Mouse (Mus musculus) hindbrain, embryonic 14.5 days (tissue): Measurements from ENCODE around the gene Vwc2. TPM values are rescaled to one million over a fixed set of nuclear protein-coding genes. Genes with fewer than 3 reads are reported as not detected.

ENCODE experiments used
- ATAC-seq: fragments of 200-750 bp; cut with Nextera tagmentation; 2 replicates; pipeline ENCODE4 v1.8.0; 2017; ENCODE audit warnings: moderate number of reproducible peaks, mild to moderate bottlenecking, moderate TSS enrichment, moderate library complexity; ENCODE audit not compliant: low FRiP score
- DNase-seq: peaks from one replicate; pipeline ENCODE4 v3.0.0-alpha.2; 2015; ENCODE audit warnings: low spot score
- H3K27ac ChIP-seq: fragments of 300-500 bp; sonication (generic); 2 replicates; pipeline ENCODE4 v1.5.1; 2014; ENCODE audit warnings: mild to moderate bottlenecking, moderate library complexity
- H3K27me3 ChIP-seq: fragments of 300-500 bp; sonication (generic); 2 replicates; pipeline ENCODE4 v1.6.1; 2014; ENCODE audit warnings: mild to moderate bottlenecking, low read length, mixed read lengths; ENCODE audit not compliant: control insufficient read depth, insufficient read depth
- H3K36me3 ChIP-seq: fragments of 300-500 bp; sonication (generic); replicated peaks from 2 replicates; pipeline ENCODE4 v1.6.1; 2014; ENCODE audit not compliant: control insufficient read depth, insufficient read depth
- H3K4me1 ChIP-seq: fragments of 300-500 bp; sonication (generic); replicated peaks from 2 replicates; pipeline ENCODE4 v1.6.1; 2014; ENCODE audit warnings: antibody characterized with exemption, low read length, mixed read lengths; ENCODE audit not compliant: control insufficient read depth, insufficient read depth
- H3K4me2 ChIP-seq: fragments of 300-500 bp; sonication (generic); replicated peaks from 2 replicates; pipeline ENCODE4 v1.6.1; 2014; ENCODE audit warnings: mild to moderate bottlenecking, moderate library complexity
- H3K4me3 ChIP-seq: fragments of 300-500 bp; sonication (generic); replicated peaks from 2 replicates; pipeline ENCODE4 v1.5.1; 2014; ENCODE audit warnings: mild to moderate bottlenecking, low read length
- H3K9ac ChIP-seq: fragments of 300-500 bp; sonication (generic); 2 replicates; pipeline ENCODE4 v1.6.1; 2014
- H3K9me3 ChIP-seq: fragments of 300-500 bp; sonication (generic); 2 replicates; pipeline ENCODE4 v1.6.1; 2016; ENCODE audit warnings: low read length; ENCODE audit not compliant: control insufficient read depth
- WGBS: fragments of 180-500 bp; shearing (Covaris S2); extraction: QIAGEN DNeasy Blood & Tissue Kit; methylation state at CpG from one replicate; pipeline ENCODE4 v1.1.7; 2014; 5-methylcytosine and 5-hydroxymethylcytosine counted together
- polyA plus RNA-seq: library from polyadenylated mRNA; unstranded; fragments of >200 nt; fragmentation: Nextera tagmentation; extraction: Ambion mirVana; gene quantifications from 2 replicates; pipeline ENCODE4 v1.2.1, GENCODE M21; 2014

The Vwc2 gene
- polyA plus RNA-seq, 1 experiment from 2014 or later = 12.0 TPM

DNA sequence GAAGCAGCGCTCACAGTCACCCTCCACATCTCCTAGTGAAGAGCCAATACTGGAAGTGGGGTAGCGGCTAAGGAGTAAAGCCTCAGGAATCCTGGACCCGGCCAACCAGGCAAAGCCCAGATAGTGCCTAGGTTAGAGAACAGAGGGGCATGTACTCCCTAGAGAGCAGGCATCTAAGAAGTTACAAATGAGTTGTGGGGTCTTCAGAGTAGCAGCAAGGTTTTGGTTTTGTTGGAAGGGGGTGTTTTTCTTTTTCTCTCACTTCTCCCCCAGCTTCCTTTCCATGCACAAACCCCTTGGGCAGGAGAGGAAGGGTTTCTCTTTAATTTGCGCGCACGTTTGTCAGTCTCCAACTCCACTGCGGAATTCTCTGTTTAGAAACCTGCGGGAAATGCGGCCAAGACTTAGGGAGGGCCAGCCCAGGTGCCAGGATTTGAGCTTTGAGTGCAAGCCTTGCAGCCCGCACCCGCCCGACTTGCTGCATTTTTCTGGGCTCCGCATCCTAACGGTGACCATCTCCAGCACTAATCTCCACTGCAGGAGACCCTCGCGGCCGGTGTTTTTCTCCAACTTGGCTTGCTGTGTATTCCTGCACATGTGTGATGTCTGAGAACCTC is 1.1 kb downstream of the Vwc2 start:
- no peak for DNase-seq
- Histone ChIP-seq H3K27me3 (peaks cover 62% of the 10 kb centered on the region), H3K9ac (peak overlapping the region; percentile 68), H3K4me1 (0 out of 2 replicates have a peak, but pooled peaks cover 17% of the 10 kb centered on the region), H3K4me2 (peak overlapping the region; percentile 93), H3K27ac (no peak overlapping the region), H3K36me3 (no peaks in the 10 kb centered on the region), H3K9me3 (no peaks in the 10 kb centered on the region), H3K4me3 (peak overlapping the region; percentile 59)
- under 1% methylated on average over 17 of the region's 17 CpGs for WGBS
- ATAC-seq = no peak

DNA sequence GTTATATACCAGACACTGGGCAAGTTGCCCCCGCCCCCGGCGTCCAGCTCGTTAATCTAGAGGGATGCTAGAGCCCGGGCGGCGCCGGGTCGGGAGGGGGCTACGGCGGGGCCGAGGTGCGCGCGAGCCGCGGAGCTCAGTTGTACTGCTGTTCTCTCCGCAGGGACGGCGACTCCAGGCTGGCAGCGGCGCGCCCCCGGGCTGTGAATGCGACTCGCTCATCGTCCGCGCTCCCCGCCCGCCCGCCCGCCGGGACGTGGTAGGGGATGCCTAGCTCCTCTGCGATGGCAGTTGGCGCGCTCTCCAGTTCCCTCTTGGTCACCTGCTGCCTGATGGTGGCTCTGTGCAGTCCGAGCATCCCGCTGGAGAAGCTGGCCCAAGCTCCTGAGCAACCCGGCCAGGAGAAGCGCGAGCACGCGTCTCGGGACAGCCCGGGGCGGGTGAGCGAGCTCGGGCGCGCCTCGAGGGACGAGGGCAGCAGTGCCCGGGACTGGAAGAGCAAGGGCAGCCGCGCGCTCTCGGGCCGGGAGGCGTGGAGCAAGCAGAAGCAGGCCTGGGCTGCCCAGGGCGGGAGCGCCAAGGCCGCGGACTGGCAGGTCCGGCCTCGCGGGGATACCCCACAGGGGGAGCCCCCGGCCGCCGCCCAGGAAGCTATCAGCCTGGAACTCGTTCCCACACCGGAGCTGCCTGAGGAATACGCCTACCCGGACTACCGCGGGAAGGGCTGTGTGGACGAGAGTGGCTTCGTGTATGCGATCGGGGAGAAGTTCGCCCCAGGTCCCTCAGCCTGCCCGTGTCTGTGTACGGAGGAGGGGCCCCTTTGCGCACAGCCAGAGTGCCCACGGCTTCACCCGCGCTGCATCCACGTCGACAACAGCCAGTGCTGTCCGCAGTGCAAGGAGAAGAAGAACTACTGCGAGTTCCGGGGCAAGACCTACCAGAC is 1.9 kb downstream of the Vwc2 start:
- no peaks in the 10 kb centered on the region for H3K36me3 ChIP-seq
- peak overlapping the region; percentile 59 for H3K4me3 ChIP-seq
- peak overlapping the region; percentile 68 for H3K9ac ChIP-seq
- 0 out of 2 replicates have a peak, but pooled peaks cover 17% of the 10 kb centered on the region for H3K4me1 ChIP-seq
- ATAC-seq = peak; percentile 78
- no peak overlapping the region for H3K27ac ChIP-seq
- 1% methylated on average over 84 of the region's 93 CpGs for WGBS
- H3K9me3 ChIP-seq = no peaks in the 10 kb centered on the region
- peaks cover 62% of the 10 kb centered on the region for H3K27me3 ChIP-seq
- peak overlapping the region; percentile 93 for H3K4me2 ChIP-seq
- peak; percentile 46 for DNase-seq

DNA sequence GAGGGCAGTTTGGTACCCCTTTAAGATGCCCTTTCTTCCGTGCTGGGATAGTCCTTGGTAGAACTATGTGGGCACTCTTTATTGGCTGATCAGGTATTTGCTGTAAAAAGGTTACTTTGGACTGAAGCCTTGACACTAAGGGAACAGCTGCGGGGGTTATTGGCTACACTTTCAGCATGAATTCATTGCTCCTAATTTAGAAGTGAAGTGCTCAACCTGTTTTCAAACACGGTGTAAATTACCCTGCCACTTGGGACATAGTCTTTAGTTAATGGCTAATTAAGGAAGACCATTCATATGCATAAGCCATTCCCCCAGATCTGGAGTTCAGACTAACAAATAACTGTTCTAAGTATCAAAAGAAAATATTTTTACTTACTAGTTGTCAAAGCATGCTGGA is 2.7 kb downstream of the Vwc2 start:
- peak overlapping the region; percentile 68; the same call in 1 of the 2 replicates for H3K9ac ChIP-seq
- DNase-seq = no peak
- H3K27ac ChIP-seq = no peak overlapping the region
- H3K4me2 ChIP-seq = peak overlapping the region; percentile 93
- no peaks in the 10 kb centered on the region for H3K36me3 ChIP-seq
- H3K27me3 ChIP-seq = peaks cover 62% of the 10 kb centered on the region
- H3K9me3 ChIP-seq = no peaks in the 10 kb centered on the region
- H3K4me1 ChIP-seq = 0 out of 2 replicates have a peak, but pooled peaks cover 17% of the 10 kb centered on the region
- 4% methylated on average over 3 of the region's 3 CpGs for WGBS
- H3K4me3 ChIP-seq = peak overlapping the region; percentile 59
- ATAC-seq = no peak

GRCm38 (mm10) chr11:11122866-11123265 is 8.8 kb downstream of the Vwc2 start:
- Histone ChIP-seq H3K27me3 (peaks cover 11% of the 10 kb centered on the region), H3K9ac (no peak overlapping the region), H3K27ac (no peak overlapping the region), H3K9me3 (no peaks in the 10 kb centered on the region), H3K4me2 (no peak overlapping the region), H3K4me1 (no peaks in the 10 kb centered on the region), H3K4me3 (no peak overlapping the region), H3K36me3 (no peaks in the 10 kb centered on the region)
- WGBS = 81% methylated on average over 4 of the region's 4 CpGs
- DNase-seq (no peak), ATAC-seq (no peak)

- no peak overlapping the region for H3K9ac ChIP-seq
- 60% methylated on average over 14 of the region's 14 CpGs for WGBS
These were observed 17.5 kb downstream of the Vwc2 start for GRCm38 (mm10) chr11:11131414-11132077.

DNA sequence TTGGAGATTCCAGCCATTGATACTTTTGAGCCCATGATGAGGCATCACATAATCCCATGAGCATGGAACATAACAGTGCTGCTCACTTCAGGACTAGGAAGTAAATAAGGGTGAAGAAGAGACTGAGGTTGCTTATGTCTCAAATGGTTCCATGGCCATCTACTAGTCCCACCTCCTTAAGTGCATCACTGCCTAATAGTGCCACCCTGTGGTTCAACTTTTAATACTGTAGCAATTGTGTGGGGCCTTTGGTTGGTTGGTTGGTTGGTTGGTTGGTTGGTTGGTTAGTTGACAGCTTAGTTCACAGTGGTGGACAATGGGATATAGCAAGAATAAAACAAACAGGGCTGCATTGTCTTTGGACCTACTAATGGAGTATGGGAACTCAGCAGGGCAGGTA is 26.6 kb downstream of the Vwc2 start:
- Histone ChIP-seq H3K27me3 (no peaks in the 10 kb centered on the region), H3K36me3 (no peaks in the 10 kb centered on the region), H3K27ac (no peak overlapping the region), H3K4me3 (no peak overlapping the region), H3K9me3 (no peaks in the 10 kb centered on the region), H3K9ac (no peak overlapping the region), H3K4me1 (no peaks in the 10 kb centered on the region), H3K4me2 (no peak overlapping the region)
- DNase-seq (no peak), ATAC-seq (no peak)

More at GRCm38 (mm10) chr11:11131414-11132077, 17.5 kb downstream of the Vwc2 start:
- ATAC-seq (peak; percentile 89), DNase-seq (peak; percentile 83)
- Histone ChIP-seq H3K36me3 (no peaks in the 10 kb centered on the region), H3K27me3 (no peaks in the 10 kb centered on the region), H3K4me1 (no peaks in the 10 kb centered on the region), H3K4me3 (no peak overlapping the region), H3K27ac (no peak overlapping the region), H3K9me3 (no peaks in the 10 kb centered on the region), H3K4me2 (no peak overlapping the region)

DNA sequence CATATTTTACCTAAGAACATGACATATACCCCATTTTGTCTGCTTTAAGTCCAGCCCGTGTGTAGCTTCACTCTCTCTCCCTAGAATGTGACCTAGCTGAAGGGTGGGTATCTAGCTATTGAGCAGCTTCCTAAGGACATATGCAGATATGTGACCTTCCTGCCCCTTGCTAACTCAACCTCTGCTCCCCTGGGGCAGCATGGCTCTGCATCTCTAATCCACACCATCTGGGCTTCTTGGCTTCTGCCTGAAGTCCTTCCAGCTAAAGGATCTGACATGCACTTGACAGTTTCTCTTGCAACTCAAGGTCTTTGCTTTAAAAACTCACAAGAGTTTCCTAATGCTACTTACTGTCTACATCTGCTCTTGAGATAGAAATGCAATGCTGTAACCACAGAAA is 38.7 kb downstream of the Vwc2 start:
- ATAC-seq = no peak
- H3K4me1 ChIP-seq = no peaks in the 10 kb centered on the region
- H3K9ac ChIP-seq = no peak overlapping the region
- H3K4me2 ChIP-seq = no peak overlapping the region
- no peak overlapping the region for H3K27ac ChIP-seq
- no peaks in the 10 kb centered on the region for H3K9me3 ChIP-seq
- 68% methylated on average over 1 of the region's 1 CpGs for WGBS
- H3K36me3 ChIP-seq = no peaks in the 10 kb centered on the region
- no peak overlapping the region for H3K4me3 ChIP-seq
- H3K27me3 ChIP-seq = no peaks in the 10 kb centered on the region
- DNase-seq = no peak

DNA sequence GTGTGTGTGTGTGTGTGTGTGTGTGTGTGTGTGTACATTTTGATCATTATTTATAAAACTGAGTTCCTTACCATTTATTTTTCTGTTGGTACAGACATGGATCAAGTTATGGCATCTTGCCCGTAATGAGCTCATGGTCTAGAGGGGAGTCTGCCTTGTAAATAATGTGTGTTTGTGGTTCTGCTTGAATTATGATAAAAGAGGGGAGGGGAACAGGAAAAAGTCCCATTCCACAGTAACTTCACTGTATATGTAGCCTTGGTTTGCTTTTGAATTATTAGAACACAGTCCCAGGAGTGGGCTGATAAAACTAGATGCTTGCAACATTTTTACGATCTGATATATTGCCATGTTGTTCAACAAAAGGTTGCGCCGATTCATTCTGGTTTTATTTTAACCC is 57.4 kb downstream of the Vwc2 start:
- Histone ChIP-seq H3K27me3 (no peaks in the 10 kb centered on the region), H3K9me3 (no peaks in the 10 kb centered on the region), H3K4me2 (no peak overlapping the region), H3K4me1 (no peaks in the 10 kb centered on the region), H3K36me3 (no peaks in the 10 kb centered on the region), H3K27ac (no peak overlapping the region), H3K4me3 (no peak overlapping the region), H3K9ac (no peak overlapping the region)
- no peak for ATAC-seq
- no peak for DNase-seq
- 93% methylated on average over 4 of the region's 4 CpGs for WGBS

GRCm38 (mm10) chr11:11175259-11175658 is 61.2 kb downstream of the Vwc2 start:
- Histone ChIP-seq H3K36me3 (no peaks in the 10 kb centered on the region), H3K4me1 (no peaks in the 10 kb centered on the region), H3K4me3 (no peak overlapping the region), H3K27ac (no peak overlapping the region), H3K9me3 (no peaks in the 10 kb centered on the region), H3K4me2 (no peak overlapping the region), H3K27me3 (no peaks in the 10 kb centered on the region), H3K9ac (no peak overlapping the region)
- DNase-seq (no peak), ATAC-seq (no peak)
- 78% methylated on average over 2 of the region's 2 CpGs for WGBS
